Mouse (Mus musculus) lung, postnatal 0 days (tissue): Measurements from ENCODE around the gene Gm5155.
"Not testable (repeated sequence)": the region's sequence is repeated elsewhere in the genome, so short reads cannot be mapped to it uniquely, and the experiment has no call there.

Experiments
- CTCF ChIP-seq: IDR thresholded peaks from 2 replicates; pipeline ENCODE4 v1.5.1; 2016; ENCODE audit warnings: antibody characterized with exemption, mild to moderate bottlenecking
- EP300 ChIP-seq: IDR thresholded peaks from 2 replicates; pipeline ENCODE4 v1.6.1; 2016; ENCODE audit warnings: antibody characterized with exemption, mild to moderate bottlenecking, control low read depth

DNA sequence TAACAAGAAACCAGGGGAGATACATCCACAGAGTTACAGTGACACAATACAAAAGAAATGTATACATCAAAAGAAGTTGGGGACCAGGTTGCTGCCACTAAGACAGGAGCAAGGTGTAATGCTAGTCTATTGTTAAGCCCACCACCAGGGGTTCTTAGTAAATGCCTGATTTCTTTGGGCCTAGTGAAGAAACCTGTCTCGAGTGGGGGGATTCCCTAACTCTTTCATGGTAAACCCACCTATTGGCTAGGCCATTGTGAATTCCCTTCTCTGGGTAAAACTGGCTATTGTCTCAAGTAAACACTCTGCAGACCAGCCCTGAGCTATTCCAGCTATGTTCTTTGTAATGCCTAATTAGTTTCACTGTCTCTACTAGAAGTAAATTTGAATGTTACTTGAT lies 23.8 kb downstream of the Gm5155 start:
- not testable (repeated sequence) for TF ChIP-seq CTCF, EP300
